Mouse (Mus musculus) lung, postnatal 0 days (tissue): ENCODE results near the gene Rnf17.

ENCODE experiments used
- CTCF ChIP-seq: IDR thresholded peaks from 2 replicates; pipeline ENCODE4 v1.5.1; 2016; ENCODE audit warnings: antibody characterized with exemption, mild to moderate bottlenecking
- EP300 ChIP-seq: IDR thresholded peaks from 2 replicates; pipeline ENCODE4 v1.6.1; 2016; ENCODE audit warnings: antibody characterized with exemption, mild to moderate bottlenecking, control low read depth

GRCm38 (mm10) chr14:56554716-56555115 is 152.3 kb downstream of the Rnf17 start:
- TF ChIP-seq CTCF (no peak), EP300 (no peak)
